Mouse (Mus musculus) CH12.LX (cell line): ENCODE data around the gene Sox18. TPM values are rescaled to one million over a fixed set of nuclear protein-coding genes. Genes with fewer than 3 reads are reported as not detected.

ENCODE experiments used
- DNase-seq: peaks from one replicate; pipeline ENCODE4 v3.0.0-alpha.2; 2013; ENCODE audit errors: extremely low read depth
- H3K27ac ChIP-seq: 2 replicates; pipeline ENCODE4 v1.5.1; 2012; ENCODE audit warnings: low read depth, mild to moderate bottlenecking, control low read depth, moderate library complexity; ENCODE audit not compliant: insufficient read depth
- H3K27me3 ChIP-seq: replicated peaks from 2 replicates; pipeline ENCODE3; 2012; ENCODE audit warnings: inconsistent platforms
- H3K36me3 ChIP-seq, 2 experiments: replicated peaks in 1 of 2; 2 replicates each; pipeline versions ENCODE3 to v1.6.1; 2012; ENCODE audit warnings: inconsistent platforms in 1 of 2, low read length in 1 of 2, mild to moderate bottlenecking in 1 of 2, mixed read lengths in 1 of 2, moderate library complexity in 1 of 2; ENCODE audit not compliant: control insufficient read depth in 1 of 2, insufficient read depth in 1 of 2
- H3K4me1 ChIP-seq, 2 experiments: 2 replicates each; pipeline ENCODE4 v1.6.1; 2012; ENCODE audit warnings: inconsistent platforms in 1 of 2, moderate library complexity in 1 of 2; ENCODE audit not compliant: insufficient read depth in 2 of 2, control insufficient read depth in 1 of 2
- H3K4me2 ChIP-seq: 2 replicates; pipeline ENCODE4 v1.6.1; 2012; ENCODE audit warnings: low read depth, mild to moderate bottlenecking, control low read depth; ENCODE audit not compliant: poor library complexity, insufficient read depth, severe bottlenecking
- H3K4me3 ChIP-seq, 3 experiments: fragments of 150-350 bp in 1 of 3; sonication (generic) in 1 of 3; replicated peaks in 1 of 3; 2 replicates each; pipeline versions ENCODE3 to v1.5.1; 2011 to 2012; ENCODE audit warnings: low read depth in 2 of 3, low read length in 2 of 3, mild to moderate bottlenecking in 2 of 3, moderate library complexity in 2 of 3, control low read depth in 1 of 3, improper control_type of control experiment in 1 of 3, inconsistent platforms in 1 of 3, mixed read lengths in 1 of 3; ENCODE audit not compliant: poor library complexity in 1 of 3
- H3K79me2 ChIP-seq: replicated peaks from 2 replicates; pipeline ENCODE4 v1.6.1; 2012; ENCODE audit warnings: mild to moderate bottlenecking, moderate library complexity; ENCODE audit not compliant: control insufficient read depth, poor library complexity, insufficient read depth, severe bottlenecking; ENCODE audit errors: extremely low read depth
- H3K9ac ChIP-seq: 2 replicates; pipeline ENCODE4 v1.6.1; 2012; ENCODE audit warnings: low read depth, mild to moderate bottlenecking, control low read depth, moderate library complexity; ENCODE audit not compliant: insufficient read depth
- H3K9me3 ChIP-seq: replicated peaks from 2 replicates; pipeline ENCODE3; 2012; ENCODE audit warnings: low read length, inconsistent platforms, mixed read lengths
- CTCF ChIP-seq, 2 experiments: IDR thresholded peaks in 1 of 2; conservative IDR thresholded peaks in 1 of 2; 2 replicates each; pipeline ENCODE4 v1.5.1; 2011 to 2012; ENCODE audit warnings: low read depth in 2 of 2, low read length in 2 of 2, improper control_type of control experiment in 1 of 2, inconsistent platforms in 1 of 2, mild to moderate bottlenecking in 1 of 2, moderate library complexity in 1 of 2
- EP300 ChIP-seq: IDR thresholded peaks from 2 replicates; pipeline ENCODE4 v1.6.1; 2011; ENCODE audit warnings: low read length, improper control_type of control experiment
- GABPA ChIP-seq: IDR thresholded peaks from 2 replicates; pipeline ENCODE4 v1.6.1; 2012; ENCODE audit warnings: low read depth, low read length, improper control_type of control experiment, inconsistent platforms; ENCODE audit not compliant: insufficient replicate concordance
- JUN ChIP-seq: IDR thresholded peaks from 2 replicates; pipeline ENCODE4 v1.6.1; 2011; ENCODE audit warnings: low read depth, mild to moderate bottlenecking, low read length, improper control_type of control experiment, moderate library complexity; ENCODE audit not compliant: insufficient read depth
- JUND ChIP-seq: conservative IDR thresholded peaks from 2 replicates; pipeline ENCODE4 v1.6.1; 2011; ENCODE audit warnings: low read depth, low read length, improper control_type of control experiment
- KAT2A ChIP-seq: IDR thresholded peaks from 2 replicates; pipeline ENCODE4 v1.6.1; 2012; ENCODE audit warnings: low read length, improper control_type of control experiment, inconsistent platforms; ENCODE audit not compliant: insufficient replicate concordance
- MAFK ChIP-seq: IDR thresholded peaks from 2 replicates; pipeline ENCODE4 v1.6.1; 2011; ENCODE audit warnings: low read length, improper control_type of control experiment; ENCODE audit not compliant: insufficient replicate concordance
- MAX ChIP-seq: IDR thresholded peaks from 2 replicates; pipeline ENCODE4 v1.6.1; 2011; ENCODE audit warnings: low read length, improper control_type of control experiment
- MXI1 ChIP-seq: IDR thresholded peaks from 2 replicates; pipeline ENCODE4 v1.6.1; 2011; ENCODE audit warnings: mild to moderate bottlenecking, low read depth, low read length, improper control_type of control experiment
- NRF1 ChIP-seq: IDR thresholded peaks from 2 replicates; pipeline ENCODE4 v1.6.1; 2014; ENCODE audit warnings: low read depth, mild to moderate bottlenecking, inconsistent platforms, low read length, improper control_type of control experiment, moderate library complexity
- POLR2A ChIP-seq: IDR thresholded peaks from 2 replicates; pipeline ENCODE4 v1.6.1; 2011; ENCODE audit warnings: low read depth, mild to moderate bottlenecking, improper control_type of control experiment, low read length
- POLR2AphosphoS2 ChIP-seq: IDR thresholded peaks from 2 replicates; pipeline ENCODE4 v1.6.1; 2011; ENCODE audit warnings: low read depth, low read length, improper control_type of control experiment
- RAD21 ChIP-seq: IDR thresholded peaks from 2 replicates; pipeline ENCODE4 v1.6.1; 2011; ENCODE audit warnings: low read depth, mild to moderate bottlenecking, low read length, improper control_type of control experiment, moderate library complexity
- SMC3 ChIP-seq: IDR thresholded peaks from 2 replicates; pipeline ENCODE4 v1.6.1; 2011; ENCODE audit warnings: low read depth, low read length, improper control_type of control experiment
- TBP ChIP-seq: conservative IDR thresholded peaks from 2 replicates; pipeline ENCODE4 v1.6.1; 2011; ENCODE audit warnings: low read depth, low read length, improper control_type of control experiment
- TCF12 ChIP-seq: IDR thresholded peaks from 2 replicates; pipeline ENCODE4 v1.6.1; 2014; ENCODE audit warnings: low read depth, mild to moderate bottlenecking, inconsistent platforms, low read length, improper control_type of control experiment
- UBTF ChIP-seq: IDR thresholded peaks from 2 replicates; pipeline ENCODE4 v1.6.1; 2012; ENCODE audit warnings: low read depth, mild to moderate bottlenecking, inconsistent platforms, low read length, improper control_type of control experiment, moderate library complexity
- USF1 ChIP-seq: IDR thresholded peaks from 2 replicates; pipeline ENCODE4 v1.6.1; 2014; ENCODE audit warnings: low read depth, mild to moderate bottlenecking, inconsistent platforms, low read length, improper control_type of control experiment
- ZC3H11A ChIP-seq: IDR thresholded peaks from 2 replicates; pipeline ENCODE4 v1.6.1; 2012; ENCODE audit warnings: low read depth, mild to moderate bottlenecking, inconsistent platforms, low read length, improper control_type of control experiment
- ZNF384 ChIP-seq: IDR thresholded peaks from 2 replicates; pipeline ENCODE4 v1.6.1; 2012; ENCODE audit warnings: low read depth, low read length, improper control_type of control experiment, inconsistent platforms
- dilution Hi-C: fragments of 300-500 bp; cut with MboI; formaldehyde crosslinking; loops from 2 replicates; pipeline ENCODE4 v1.14.3; 2020; ENCODE audit warnings: low sequenced_read_pairs; ENCODE audit not compliant: extremely low pct_unique_long_range_greater_than_20kb, extremely low pct_ligation_motif_present
- in situ Hi-C: fragments of 300-500 bp; cut with MboI; formaldehyde crosslinking; loops from 3 replicates; pipeline ENCODE4 v1.14.3; 2019; ENCODE audit warnings: low sequenced_read_pairs, low pct_ligation_motif_present, low pct_unique_long_range_greater_than_20kb, mixed read lengths
- polyA plus RNA-seq: library from polyadenylated mRNA; unstranded; fragments of >175 nt; gene quantifications from 2 replicates; pipeline ENCODE4 v1.2.1, GENCODE M21; 2012; ENCODE audit warnings: low read depth; ENCODE audit not compliant: insufficient read length
- total RNA-seq, 2 experiments: library from RNA; depleted of rRNA; stranded (reverse); fragments of 300-350 nt in 1 of 2; fragments of >200 nt in 1 of 2; gene quantifications; 2 replicates each; pipeline ENCODE4 v1.2.3; 2012 to 2014

The Sox18 gene
- total and polyA plus RNA-seq, 3 experiments, result not detected

- no peak for TF ChIP-seq EP300
- 0 out of 2 replicates have a peak, but pooled peaks have one; percentile 13 for TF ChIP-seq KAT2A
- no peak for TF ChIP-seq ZNF384
- TF ChIP-seq UBTF, result no peak
- no peak; the same call in 1 of the 2 replicates for TF ChIP-seq MAX
- peak; percentile 92 for TF ChIP-seq NRF1
Observed at GRCm38 (mm10) chr2:181693339-181694280, 22.2 kb upstream of the Sox18 start, which contains the start of gene Rgs19 (continued).

DNA sequence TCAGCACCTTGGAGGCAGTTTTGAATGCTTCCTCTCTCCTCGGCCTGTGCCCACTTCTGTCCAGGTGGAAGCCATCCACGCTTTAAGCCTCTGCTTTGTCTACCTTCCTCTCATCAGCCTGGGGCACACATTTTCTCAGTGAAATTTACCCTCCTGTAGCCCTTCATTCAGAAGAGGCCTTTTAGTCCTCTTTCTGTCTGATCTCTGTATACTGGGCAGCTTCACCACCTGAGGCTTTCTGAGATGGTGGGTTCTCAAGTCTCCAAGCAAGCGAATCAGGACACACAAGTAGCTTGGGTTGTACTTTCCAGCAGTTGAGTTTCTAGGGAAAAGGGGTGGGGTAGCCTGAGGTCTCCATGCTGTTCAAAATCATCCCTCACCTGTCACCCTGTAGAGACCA lies 20.9 kb upstream of the Sox18 start:
- TF ChIP-seq JUND, result no peak
- no peak for TF ChIP-seq CTCF (conservative IDR thresholded peaks at IDR 0.05 in 1 of 2, IDR thresholded peaks at IDR 0.05 in 1 of 2; ENCODE audit: low read depth in 2 of 2, low read length in 2 of 2)
- TF ChIP-seq USF1, result no peak
- no peak for TF ChIP-seq ZNF384
- no peak for TF ChIP-seq TCF12
- no peak for TF ChIP-seq TBP
- no peak for TF ChIP-seq MAFK
- TF ChIP-seq POLR2A, result no peak
- TF ChIP-seq NRF1, result no peak
- TF ChIP-seq SMC3, result no peak
- TF ChIP-seq GABPA, result no peak
- TF ChIP-seq RAD21, result no peak
- no peak for TF ChIP-seq MXI1
- no peak for TF ChIP-seq POLR2AphosphoS2
- TF ChIP-seq KAT2A, result no peak
- no peak for TF ChIP-seq MAX
- TF ChIP-seq ZC3H11A, result no peak
- TF ChIP-seq UBTF, result no peak
- no peak for TF ChIP-seq JUN
- dilution Hi-C loops, result no loop called here
- peak overlapping the region; percentile 71 to 78 (median 72) for H3K4me3 ChIP-seq
- H3K9me3 ChIP-seq, result no peaks in the 10 kb centered on the region
- H3K4me2 ChIP-seq, result peak overlapping the region; percentile 90
- H3K79me2 ChIP-seq, result peaks cover 20% of the 10 kb centered on the region
- peaks cover 28 to 44% of the 10 kb centered on the region in 2 experiments for H3K36me3 ChIP-seq
- in situ Hi-C loops, result loop anchor here (10.0 kb wide), 2 partner anchors 78 to 288 kb away; no protein-coding TSS in a partner anchor
- no peak overlapping the region for H3K27ac ChIP-seq
- no peaks in the 10 kb centered on the region for H3K27me3 ChIP-seq
- no peak for DNase-seq
- H3K9ac ChIP-seq, result 0 out of 2 replicates have a peak overlapping the region, but pooled peaks have one; percentile 78
- H3K4me1 ChIP-seq, result peaks cover 28 to 59% of the 10 kb centered on the region in 2 experiments
